Mouse (Mus musculus) ES-Bruce4 (cell line): ENCODE data around the gene Lgi1.

ENCODE experiments used
- CTCF ChIP-seq: IDR thresholded peaks from one replicate; pipeline ENCODE4 v1.8.1; 2011; ENCODE audit warnings: low read depth, low read length
- POLR2A ChIP-seq: IDR thresholded peaks from one replicate; pipeline ENCODE4 v1.8.1; 2011; ENCODE audit warnings: low read length; ENCODE audit not compliant: insufficient read depth

DNA sequence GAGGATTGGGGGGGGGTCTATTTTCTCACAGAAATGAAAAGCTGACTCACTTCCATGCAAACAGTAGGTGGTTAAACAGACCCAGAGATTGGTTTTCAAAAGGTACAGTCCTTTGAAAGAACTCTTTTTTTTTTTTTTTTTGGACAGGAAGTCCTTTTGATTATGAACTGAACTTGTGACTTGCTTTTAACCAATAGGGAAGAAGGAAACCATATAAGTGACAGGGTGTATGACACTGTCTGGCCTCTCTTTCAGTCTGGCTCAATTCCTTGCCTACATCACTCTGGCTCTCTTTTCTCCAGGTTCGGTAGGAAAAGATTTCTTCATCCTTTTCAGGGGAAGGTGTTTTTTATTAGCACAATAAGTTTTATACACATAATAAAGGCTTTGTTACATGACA is 95.0 kb downstream of the Lgi1 start:
- TF ChIP-seq CTCF (no peak), POLR2A (no peak)
